Mouse (Mus musculus): Measurements from ENCODE around the gene Slc44a1.

DNA sequence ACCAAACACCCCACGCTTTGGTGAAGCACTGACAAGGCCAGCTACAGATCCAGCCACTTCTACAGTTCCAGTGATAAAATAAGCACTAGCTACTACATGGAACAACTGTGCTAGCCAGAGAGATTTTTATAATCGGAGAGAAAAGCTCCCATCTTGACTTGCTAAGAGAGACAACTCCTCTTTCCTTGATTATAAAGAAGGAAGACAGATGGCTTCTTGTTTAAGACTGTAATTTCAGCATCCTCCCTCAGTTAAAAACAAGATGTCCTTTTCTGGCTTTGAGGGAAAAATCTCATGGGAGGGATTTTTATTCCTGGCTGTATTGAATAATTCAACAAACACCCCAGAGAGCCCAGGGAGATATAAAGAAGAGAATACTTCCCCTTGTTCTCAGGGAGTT is 1.8 kb upstream of the Slc44a1 start:
- TF ChIP-seq POLR2A (IDR thresholded peaks at IDR 0.05; ENCODE audit: control insufficient read depth, extremely low read depth, insufficient read depth, low read length, poor library complexity): no peak
- no peak for TF ChIP-seq CTCF (IDR thresholded peaks at IDR 0.05; ENCODE audit: borderline replicate concordance, control insufficient read depth, extremely low read depth, insufficient read depth, low read length, poor library complexity)

All from thymus, adult 2 months (tissue).